Comparison of ENCODE assay signal across 14 mouse cellular contexts in genomic region chr1:165113700-165114099, GRCm38 (mm10). TPM values are rescaled to one million over a fixed set of nuclear protein-coding genes. Genes with fewer than 3 reads are reported as not detected.
DNase-seq lines count a peak whose midpoint lies in the region; ATAC-seq and TF ChIP-seq lines count a peak whose summit lies in the region.
"Had no signal": no experiment of that assay in that cellular context is flagged by ENCODE, and none has a peak within 500 bp of the region (broad histone marks: within the 10 kb centered on the region; RNA-seq: fewer than 3 reads in every experiment).

No protein-coding gene starts in this region.

- H3K27me3 ChIP-seq in heart, embryonic 12.5 days (replicated peaks) = no peaks in the 10 kb centered on the region
- H3K27me3 ChIP-seq in kidney, postnatal 0 days (ENCODE audit: insufficient read depth, low read length) = no peaks in the 10 kb centered on the region
- H3K27me3 ChIP-seq in forebrain, embryonic 16.5 days (replicated peaks; ENCODE audit: control insufficient read depth, insufficient read depth, low read length) = no peaks in the 10 kb centered on the region
- H3K27me3 ChIP-seq in neural tube, embryonic 15.5 days (replicated peaks) = no peaks in the 10 kb centered on the region

- H3K9ac ChIP-seq in heart, embryonic 12.5 days = peak overlapping the region; percentile 68
- no peak overlapping the region for H3K9ac ChIP-seq in kidney, postnatal 0 days (ENCODE audit: low read depth, low read length)
- no peak overlapping the region for H3K9ac ChIP-seq in forebrain, embryonic 16.5 days (replicated peaks; ENCODE audit: low read depth, low read length)
- no peak overlapping the region for H3K9ac ChIP-seq in neural tube, embryonic 15.5 days (replicated peaks)

- no peak for ATAC-seq in heart, embryonic 12.5 days (ENCODE audit: insufficient number of reproducible peaks, low FRiP score)
- ATAC-seq in kidney, postnatal 0 days (replicated peaks; ENCODE audit: low FRiP score, low read depth) = no peak; the same call in 1 of the 2 replicates
- ATAC-seq in forebrain, embryonic 16.5 days = peak; percentile 45; the same call in 1 of the 2 replicates
- ATAC-seq in neural tube, embryonic 15.5 days (ENCODE audit: low FRiP score) = no peak

- no peak for DNase-seq in heart, postnatal 10 days
- DNase-seq in kidney, postnatal 0 days (ENCODE audit: low spot score) = peak; percentile 31
- DNase-seq in kidney, adult 8-10 months = no peak
- no peak for DNase-seq in thymus, postnatal 36 days
- no peak for DNase-seq in thymus, postnatal 10 days (ENCODE audit: low spot score in 2 of 2)
- DNase-seq: adrenal gland, postnatal 25 days; cerebellum, adult 8-10 months; heart, adult 2 months; left cerebral cortex, postnatal 4 days; lung, postnatal 14 days had no signal

- no peak for TF ChIP-seq CTCF in kidney, postnatal 0 days (IDR thresholded peaks at IDR 0.05; ENCODE audit: low read depth)

- no peaks in the 10 kb centered on the region for H3K36me3 ChIP-seq in heart, embryonic 12.5 days
- no peaks in the 10 kb centered on the region for H3K36me3 ChIP-seq in kidney, postnatal 0 days (ENCODE audit: insufficient read depth, low read length)
- no peaks in the 10 kb centered on the region for H3K36me3 ChIP-seq in forebrain, embryonic 16.5 days (ENCODE audit: control insufficient read depth, insufficient read depth)
- H3K36me3 ChIP-seq in neural tube, embryonic 15.5 days = no peaks in the 10 kb centered on the region

- H3K4me2 ChIP-seq in heart, embryonic 12.5 days = peak overlapping the region; percentile 54
- no peak overlapping the region for H3K4me2 ChIP-seq in kidney, postnatal 0 days (ENCODE audit: low read length)
- no peak overlapping the region for H3K4me2 ChIP-seq in forebrain, embryonic 16.5 days (ENCODE audit: low read length)
- no peak overlapping the region for H3K4me2 ChIP-seq in neural tube, embryonic 15.5 days

- peak overlapping the region; percentile 97 for H3K27ac ChIP-seq in heart, embryonic 12.5 days (ENCODE audit: poor library complexity, severe bottlenecking)
- no peak overlapping the region for H3K27ac ChIP-seq in kidney, postnatal 0 days
- H3K27ac ChIP-seq in forebrain, embryonic 16.5 days (ENCODE audit: low read length) = no peak overlapping the region
- H3K27ac ChIP-seq in neural tube, embryonic 15.5 days (replicated peaks) = peak overlapping the region; percentile 45; the same call in 1 of the 2 replicates
- H3K27ac ChIP-seq: heart, adult 2 months had no signal

- H3K4me1 ChIP-seq in heart, embryonic 12.5 days (replicated peaks) = peaks cover 50% of the 10 kb centered on the region
- no peaks in the 10 kb centered on the region; the same call in 1 of the 2 replicates for H3K4me1 ChIP-seq in kidney, postnatal 0 days (replicated peaks; ENCODE audit: insufficient read depth, low read length)
- H3K4me1 ChIP-seq in forebrain, embryonic 16.5 days (replicated peaks; ENCODE audit: control insufficient read depth, insufficient read depth, low read length) = peaks cover 8% of the 10 kb centered on the region; the same call in 1 of the 2 replicates
- H3K4me1 ChIP-seq in neural tube, embryonic 15.5 days = peaks cover 7% of the 10 kb centered on the region

- 26% methylated on average over 11 of the region's 11 CpGs for WGBS in heart, embryonic 12.5 days
- 28% methylated on average over 11 of the region's 11 CpGs for WGBS in kidney, postnatal 0 days
- WGBS in forebrain, embryonic 16.5 days = 15% methylated on average over 11 of the region's 11 CpGs
- 32% methylated on average over 11 of the region's 11 CpGs for WGBS in neural tube, embryonic 15.5 days

- H3K4me3 ChIP-seq in heart, embryonic 12.5 days = peak overlapping the region; percentile 9; the same call in 1 of the 2 replicates
- no peak overlapping the region for H3K4me3 ChIP-seq in kidney, postnatal 0 days (replicated peaks; ENCODE audit: low read depth, low read length)
- no peak overlapping the region for H3K4me3 ChIP-seq in forebrain, embryonic 16.5 days (replicated peaks; ENCODE audit: low read length)
- no peak overlapping the region for H3K4me3 ChIP-seq in neural tube, embryonic 15.5 days (replicated peaks)
- H3K4me3 ChIP-seq: heart, adult 2 months had no signal

- intact Hi-C loops in heart, postnatal 10 days (cut with DNase I) = loop anchor here (5.0 kb wide), 3 partner anchors 66 to 346 kb away; no protein-coding TSS in a partner anchor

- H3K9me3 ChIP-seq in heart, embryonic 12.5 days (replicated peaks) = no peaks in the 10 kb centered on the region
- H3K9me3 ChIP-seq in kidney, postnatal 0 days (replicated peaks; ENCODE audit: low read length) = no peaks in the 10 kb centered on the region
- H3K9me3 ChIP-seq in forebrain, embryonic 16.5 days (ENCODE audit: control insufficient read depth, low read length) = no peaks in the 10 kb centered on the region
- H3K9me3 ChIP-seq in neural tube, embryonic 15.5 days (replicated peaks) = no peaks in the 10 kb centered on the region

RNA-seq across cellular contexts. Expression of gene Tbx19, which starts 46.9 kb away (rescaled TPM):
- not detected in 2 replicates for polyA plus RNA-seq in heart, embryonic 12.5 days (2016; fragmentation: Nextera tagmentation; extraction: Ambion mirVana)
- total RNA-seq in heart, postnatal 10 days (2021) = not detected
- not detected in 2 replicates for polyA plus RNA-seq in kidney, postnatal 0 days (2015; fragmentation: Nextera tagmentation; extraction: Ambion mirVana)
- not detected in 2 replicates for polyA plus RNA-seq in forebrain, embryonic 16.5 days (2015; fragmentation: Nextera tagmentation; extraction: Ambion mirVana)
- polyA plus RNA-seq in neural tube, embryonic 15.5 days (2015; fragmentation: Nextera tagmentation; extraction: Ambion mirVana) = 0.36 TPM in 1 of 2 replicates, not detected in the other
- total RNA-seq: heart, adult 2 months; left cerebral cortex, postnatal 4 days had no signal
- polyA plus RNA-seq: heart, adult 2 months; large intestine, adult 2 months had no signal

Comparison
In these comparisons a context has a peak if more than half of its experiments do, and no peak if none do; other contexts are left out.
1. H3K27ac ChIP-seq: peak in heart, embryonic 12.5 days (single experiment) and neural tube, embryonic 15.5 days (single experiment); none in kidney, postnatal 0 days (single experiment) and forebrain, embryonic 16.5 days (single experiment).